Mouse (Mus musculus) cerebellum, postnatal 4 days (tissue): ENCODE results near the gene Adh1.

Source experiments
- DNase-seq, 2 experiments: peaks; one replicate each; pipeline ENCODE4 v3.0.0; 2022; ENCODE audit warnings: low spot score in 2 of 2, mixed read lengths in 1 of 2

Gene Adh1

GRCm38 (mm10) chr3:138287686-138288085, 26.9 kb downstream of the Adh1 start:
- no peak for DNase-seq

GRCm38 (mm10) chr3:138290672-138291071, 29.9 kb downstream of the Adh1 start:
- DNase-seq = no peak

- DNase-seq = no peak
Measured at GRCm38 (mm10) chr3:138291529-138292117, 30.8 kb downstream of the Adh1 start.

- no peak for DNase-seq
Measured at GRCm38 (mm10) chr3:138293298-138293895, 32.6 kb downstream of the Adh1 start.

- no peak for DNase-seq
Measured at GRCm38 (mm10) chr3:138300130-138300529, 39.3 kb downstream of the Adh1 start.

GRCm38 (mm10) chr3:138302676-138303075, 41.9 kb downstream of the Adh1 start:
- DNase-seq = no peak

- DNase-seq = no peak
Measured at GRCm38 (mm10) chr3:138303771-138304488, 43.1 kb downstream of the Adh1 start.

GRCm38 (mm10) chr3:138304489-138304871, 43.7 kb downstream of the Adh1 start:
- DNase-seq = no peak

- DNase-seq = no peak
Measured at GRCm38 (mm10) chr3:138305486-138306289, 44.9 kb downstream of the Adh1 start.

GRCm38 (mm10) chr3:138306290-138306683, 45.5 kb downstream of the Adh1 start:
- DNase-seq = no peak

GRCm38 (mm10) chr3:138309910-138310309, 49.1 kb downstream of the Adh1 start:
- no peak for DNase-seq

- DNase-seq = no peak
Measured at GRCm38 (mm10) chr3:138311015-138311414, 50.2 kb downstream of the Adh1 start.

GRCm38 (mm10) chr3:138312965-138313364, 52.2 kb downstream of the Adh1 start, which contains the start of gene Adh6a:
TSS of gene Adh6a (plus strand) at chr3:138313286.
- DNase-seq = no peak

GRCm38 (mm10) chr3:138316908-138317472, 56.2 kb downstream of the Adh1 start:
- no peak for DNase-seq

GRCm38 (mm10) chr3:138325001-138325400, 64.2 kb downstream of the Adh1 start:
- no peak for DNase-seq

GRCm38 (mm10) chr3:138325466-138325865, 64.7 kb downstream of the Adh1 start:
- DNase-seq = no peak

- DNase-seq = no peak
Measured at GRCm38 (mm10) chr3:138333910-138334309, 73.1 kb downstream of the Adh1 start.

- DNase-seq = no peak
Measured at GRCm38 (mm10) chr3:138334320-138334719, 73.5 kb downstream of the Adh1 start.

GRCm38 (mm10) chr3:138335566-138335965, 74.8 kb downstream of the Adh1 start:
- DNase-seq = no peak

GRCm38 (mm10) chr3:138336104-138336754, 75.4 kb downstream of the Adh1 start:
- DNase-seq = no peak
